Mouse (Mus musculus): ENCODE data around the gene Ccr1. TPM values are rescaled to one million over a fixed set of nuclear protein-coding genes. Genes with fewer than 3 reads are reported as not detected.

The Ccr1 gene
- polyA plus RNA-seq, 1 experiment from 2014 or later: 1.3 TPM

DNA sequence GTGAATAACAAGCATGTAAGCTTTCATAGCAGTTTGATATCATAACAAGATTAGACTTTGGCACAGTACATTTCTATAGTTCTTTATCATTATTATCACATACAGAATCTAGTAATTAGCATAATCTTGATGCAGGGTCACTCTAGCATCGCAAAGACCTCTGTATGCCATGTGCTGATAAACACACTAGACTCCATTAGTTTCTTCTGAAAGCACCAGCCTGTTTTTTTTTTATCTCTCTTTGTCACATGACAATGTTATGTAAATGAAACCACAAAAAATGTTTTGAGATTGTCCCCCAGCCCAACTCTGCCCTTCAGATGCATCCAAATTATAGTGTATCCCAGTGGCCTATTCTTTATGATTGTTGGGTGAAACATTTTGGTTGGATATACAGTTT, 20.7 kb downstream of the Ccr1 start:
- no peaks in the 10 kb centered on the region for H3K36me3 ChIP-seq
- H3K9ac ChIP-seq: no peak overlapping the region
- H3K4me2 ChIP-seq (replicated peaks): no peak overlapping the region
- H3K4me1 ChIP-seq: no peaks in the 10 kb centered on the region
- no peaks in the 10 kb centered on the region for H3K9me3 ChIP-seq
- no peak overlapping the region for H3K27ac ChIP-seq
- no peak overlapping the region for H3K4me3 ChIP-seq
- no peaks in the 10 kb centered on the region for H3K27me3 ChIP-seq (replicated peaks)
- WGBS: 84% methylated on average over 1 of the region's 1 CpGs
- no peak for ATAC-seq (ENCODE audit: low FRiP score, low read depth)

DNA sequence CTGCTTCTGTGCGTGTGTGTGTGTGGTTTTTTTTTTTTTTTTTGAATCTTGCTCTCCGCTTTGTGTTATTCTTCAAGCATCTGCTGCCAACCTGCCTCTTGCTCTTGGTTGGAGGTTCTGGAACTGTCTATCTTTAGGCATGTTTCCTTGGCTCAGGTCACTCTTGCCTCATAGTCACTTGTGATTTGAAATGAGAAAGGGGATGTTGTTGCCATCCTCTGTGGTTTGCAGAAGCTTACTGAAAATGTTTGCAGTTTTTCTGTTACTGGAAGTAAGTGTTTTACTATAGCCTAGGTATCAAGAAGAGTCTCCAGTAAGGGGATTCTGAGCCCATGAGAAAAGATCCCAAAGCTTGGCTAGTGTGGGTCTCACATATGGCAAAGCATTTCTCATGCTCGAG, 26.5 kb downstream of the Ccr1 start:
- ATAC-seq (ENCODE audit: low FRiP score, low read depth): no peak

DNA sequence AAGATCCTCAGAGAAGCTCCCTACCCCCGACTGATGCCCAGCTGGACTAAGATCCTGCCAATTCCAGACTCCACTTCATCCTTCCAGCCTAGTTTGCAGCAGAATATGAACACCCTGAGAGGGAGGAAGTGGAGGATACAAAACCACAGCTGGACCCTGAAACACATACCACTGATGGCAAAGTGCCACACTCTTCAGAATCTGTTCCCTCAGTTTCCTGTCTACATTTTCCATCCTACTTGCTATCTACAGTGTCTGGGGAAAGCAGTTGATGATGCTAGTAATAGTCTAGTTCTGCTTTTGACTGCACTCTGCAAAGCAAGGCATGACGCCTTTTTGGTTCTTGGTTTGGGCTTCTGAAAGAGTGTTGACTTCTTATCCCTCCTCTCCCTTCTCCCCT, 27.2 kb downstream of the Ccr1 start:
- Histone ChIP-seq H3K9me3 (no peaks in the 10 kb centered on the region), H3K4me2 (replicated peaks) (no peak overlapping the region), H3K27ac (no peak overlapping the region), H3K4me1 (no peaks in the 10 kb centered on the region), H3K4me3 (no peak overlapping the region), H3K36me3 (no peaks in the 10 kb centered on the region), H3K27me3 (replicated peaks) (no peaks in the 10 kb centered on the region), H3K9ac (no peak overlapping the region)
- WGBS: 91% methylated on average over 2 of the region's 2 CpGs
- no peak for ATAC-seq (ENCODE audit: low FRiP score, low read depth)

More for the DNA sequence above, 26.5 kb downstream of the Ccr1 start:
- no peak overlapping the region for H3K9ac ChIP-seq
- WGBS: 76% methylated on average over 3 of the region's 3 CpGs
- no peaks in the 10 kb centered on the region for H3K4me1 ChIP-seq
- H3K27ac ChIP-seq: no peak overlapping the region
- H3K27me3 ChIP-seq (replicated peaks): no peaks in the 10 kb centered on the region
- no peaks in the 10 kb centered on the region for H3K36me3 ChIP-seq
- H3K4me2 ChIP-seq (replicated peaks): no peak overlapping the region
- H3K4me3 ChIP-seq: no peak overlapping the region
- H3K9me3 ChIP-seq: no peaks in the 10 kb centered on the region

DNA sequence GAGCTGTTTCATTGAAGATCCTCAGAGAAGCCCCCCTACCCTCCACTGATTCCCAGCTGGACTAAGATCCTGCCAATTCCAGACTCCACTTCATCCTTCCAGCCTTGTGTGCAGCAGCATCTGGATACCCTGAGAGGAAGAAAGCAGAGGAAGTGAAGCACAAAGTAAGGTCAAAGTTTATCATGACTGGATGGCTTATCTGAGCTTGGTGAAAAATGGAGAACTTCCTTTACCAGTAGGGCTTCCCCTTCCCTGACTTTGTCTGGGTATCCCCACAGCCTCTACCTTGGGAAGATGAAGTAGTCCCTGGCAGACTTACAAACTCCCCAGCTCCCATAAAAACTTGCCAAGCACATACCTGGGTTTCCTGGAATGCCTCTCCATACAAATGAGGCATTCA, 27.9 kb downstream of the Ccr1 start:
- no peak overlapping the region for H3K27ac ChIP-seq
- H3K4me3 ChIP-seq: no peak overlapping the region
- no peaks in the 10 kb centered on the region for H3K36me3 ChIP-seq
- H3K9ac ChIP-seq: no peak overlapping the region
- no peak overlapping the region for H3K4me2 ChIP-seq (replicated peaks)
- H3K4me1 ChIP-seq: no peaks in the 10 kb centered on the region
- no peak for ATAC-seq (ENCODE audit: low FRiP score, low read depth)
- H3K27me3 ChIP-seq (replicated peaks): no peaks in the 10 kb centered on the region
- no peaks in the 10 kb centered on the region for H3K9me3 ChIP-seq

DNA sequence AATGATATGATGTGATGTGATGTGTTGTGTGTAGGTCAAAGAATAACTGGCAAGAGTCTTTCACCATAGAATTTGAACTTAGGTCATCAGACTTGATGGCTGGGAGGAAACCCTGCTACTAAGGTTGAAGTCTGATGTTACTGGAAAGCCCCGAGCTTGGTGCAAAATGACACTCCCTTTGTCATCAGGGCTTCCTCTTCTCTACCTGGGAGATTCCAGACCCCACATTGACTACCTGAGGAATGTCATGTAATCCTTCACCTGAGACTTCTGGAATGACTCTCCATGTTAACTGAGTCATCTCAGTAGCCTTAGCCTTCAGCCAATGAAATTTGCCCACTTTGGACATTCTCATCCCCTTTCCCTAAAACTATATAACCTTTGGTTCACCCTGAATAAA, 28.3 kb downstream of the Ccr1 start:
- Histone ChIP-seq H3K27me3 (replicated peaks) (no peaks in the 10 kb centered on the region), H3K27ac (no peak overlapping the region), H3K4me3 (no peak overlapping the region), H3K4me1 (no peaks in the 10 kb centered on the region), H3K9ac (no peak overlapping the region), H3K36me3 (no peaks in the 10 kb centered on the region), H3K9me3 (no peaks in the 10 kb centered on the region), H3K4me2 (replicated peaks) (no peak overlapping the region)
- ATAC-seq (ENCODE audit: low FRiP score, low read depth): no peak
- WGBS: 82% methylated on average over 1 of the region's 1 CpGs

DNA sequence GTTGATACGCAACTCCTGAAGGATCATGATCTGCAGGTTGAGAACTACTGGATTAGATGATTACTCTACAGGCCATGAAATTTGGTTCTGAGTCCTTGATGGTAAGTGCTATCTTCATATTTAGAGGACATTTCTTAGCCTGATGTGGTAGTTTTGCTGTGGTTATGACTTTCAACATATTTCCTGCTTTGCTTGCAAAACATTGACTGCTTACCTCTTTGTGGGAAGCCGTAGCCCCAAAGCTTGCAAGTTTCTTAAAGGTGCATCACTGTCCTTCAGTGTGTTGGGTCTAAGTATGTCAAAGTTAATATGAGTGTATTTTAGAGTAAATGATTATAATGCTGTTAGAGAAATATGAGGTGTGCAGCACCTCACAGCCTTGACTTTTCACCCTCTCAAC, 30.5 kb downstream of the Ccr1 start:
- Histone ChIP-seq H3K36me3 (no peaks in the 10 kb centered on the region), H3K4me2 (replicated peaks) (no peak overlapping the region), H3K27me3 (replicated peaks) (no peaks in the 10 kb centered on the region), H3K9ac (no peak overlapping the region), H3K9me3 (no peaks in the 10 kb centered on the region), H3K4me1 (no peaks in the 10 kb centered on the region), H3K4me3 (no peak overlapping the region), H3K27ac (no peak overlapping the region)
- no peak for ATAC-seq (ENCODE audit: low FRiP score, low read depth)
- 93% methylated on average over 2 of the region's 2 CpGs for WGBS

DNA sequence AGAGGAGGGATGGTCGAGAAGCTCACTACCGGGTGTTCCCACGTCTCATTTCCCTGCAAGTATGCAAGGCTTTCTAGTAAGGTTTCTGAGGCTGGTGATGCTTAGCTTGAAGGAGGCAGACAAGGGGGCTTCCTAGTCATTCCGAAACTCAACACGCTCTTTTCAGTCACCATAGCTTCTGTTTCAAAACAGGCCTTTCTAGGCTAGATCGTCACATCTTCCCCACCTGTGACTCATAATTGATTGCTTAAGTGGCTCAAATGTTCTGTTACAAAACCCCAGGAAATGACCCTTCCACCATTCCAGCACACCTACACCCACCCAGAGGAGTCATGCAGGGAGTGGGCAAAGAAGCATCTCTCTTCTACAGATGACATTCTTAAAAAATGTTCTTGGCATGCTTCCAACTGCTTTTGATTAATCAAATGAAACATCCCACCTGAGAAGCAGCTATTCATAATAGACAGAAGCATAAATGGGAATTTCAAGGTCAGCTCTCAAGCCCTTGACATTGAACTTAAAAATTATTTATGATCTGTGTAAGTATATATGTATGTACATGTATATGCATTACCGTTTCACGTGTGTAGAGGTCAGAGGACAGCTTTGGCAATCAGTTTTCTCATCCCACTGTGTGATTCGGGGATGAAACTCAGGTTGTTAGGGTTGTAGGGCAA, 31.8 kb downstream of the Ccr1 start:
- ATAC-seq (ENCODE audit: low FRiP score, low read depth): no peak
- 83% methylated on average over 9 of the region's 9 CpGs for WGBS
- no peaks in the 10 kb centered on the region for H3K36me3 ChIP-seq
- H3K9ac ChIP-seq: no peak overlapping the region
- H3K27ac ChIP-seq: no peak overlapping the region
- H3K9me3 ChIP-seq: no peaks in the 10 kb centered on the region
- no peak overlapping the region for H3K4me2 ChIP-seq (replicated peaks)
- H3K4me1 ChIP-seq: no peaks in the 10 kb centered on the region
- no peak overlapping the region for H3K4me3 ChIP-seq
- H3K27me3 ChIP-seq (replicated peaks): no peaks in the 10 kb centered on the region

DNA sequence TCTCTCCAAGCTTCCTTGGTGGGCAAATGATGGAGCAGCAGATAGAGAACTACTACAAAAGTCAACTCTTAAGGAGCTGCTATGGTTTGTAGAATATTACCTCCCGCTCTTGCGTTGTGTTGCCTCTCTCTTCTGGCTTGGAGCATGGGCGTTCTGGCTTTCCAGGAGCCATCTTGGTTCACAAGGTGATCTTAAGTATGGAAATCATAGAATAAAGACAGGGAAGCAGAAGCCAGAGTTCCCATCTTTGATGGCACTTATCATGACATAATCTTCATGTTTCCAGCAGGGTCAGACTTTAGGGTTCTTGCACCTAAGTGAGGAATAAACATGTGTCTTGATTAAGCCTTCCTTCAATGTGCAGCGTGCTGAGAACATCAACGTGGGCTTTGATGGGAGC, 32.7 kb downstream of the Ccr1 start:
- no peak overlapping the region for H3K4me2 ChIP-seq (replicated peaks)
- no peak for ATAC-seq (ENCODE audit: low FRiP score, low read depth)
- WGBS: 91% methylated on average over 5 of the region's 5 CpGs
- no peaks in the 10 kb centered on the region for H3K4me1 ChIP-seq
- H3K27ac ChIP-seq: no peak overlapping the region
- no peak overlapping the region for H3K4me3 ChIP-seq
- H3K9ac ChIP-seq: no peak overlapping the region
- no peaks in the 10 kb centered on the region for H3K36me3 ChIP-seq
- H3K27me3 ChIP-seq (replicated peaks): no peaks in the 10 kb centered on the region
- no peaks in the 10 kb centered on the region for H3K9me3 ChIP-seq

DNA sequence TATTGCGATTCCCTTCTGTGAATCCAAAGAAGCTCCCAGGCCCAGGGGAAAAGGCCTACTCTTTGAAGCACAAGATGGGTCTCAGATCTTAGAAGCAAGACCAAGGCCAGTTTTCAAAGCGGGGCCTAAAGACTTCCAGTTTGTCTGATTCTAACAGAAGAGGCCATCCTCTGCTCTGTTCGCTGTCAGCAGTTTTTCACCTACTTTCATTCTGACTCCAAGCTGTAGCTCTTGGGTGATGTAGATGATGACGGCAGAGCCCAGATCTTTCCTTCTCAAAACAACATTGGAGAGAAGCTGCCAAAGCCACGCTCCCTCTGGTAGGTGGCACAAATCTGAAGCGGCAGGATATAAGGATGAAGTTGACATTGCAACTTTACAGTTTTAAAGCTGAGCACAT, 33.1 kb downstream of the Ccr1 start:
- Histone ChIP-seq H3K27ac (no peak overlapping the region), H3K4me3 (no peak overlapping the region), H3K9ac (no peak overlapping the region), H3K4me1 (no peaks in the 10 kb centered on the region), H3K4me2 (replicated peaks) (no peak overlapping the region), H3K36me3 (no peaks in the 10 kb centered on the region), H3K9me3 (no peaks in the 10 kb centered on the region), H3K27me3 (replicated peaks) (no peaks in the 10 kb centered on the region)
- WGBS: 94% methylated on average over 6 of the region's 6 CpGs
- no peak for ATAC-seq (ENCODE audit: low FRiP score, low read depth)

DNA sequence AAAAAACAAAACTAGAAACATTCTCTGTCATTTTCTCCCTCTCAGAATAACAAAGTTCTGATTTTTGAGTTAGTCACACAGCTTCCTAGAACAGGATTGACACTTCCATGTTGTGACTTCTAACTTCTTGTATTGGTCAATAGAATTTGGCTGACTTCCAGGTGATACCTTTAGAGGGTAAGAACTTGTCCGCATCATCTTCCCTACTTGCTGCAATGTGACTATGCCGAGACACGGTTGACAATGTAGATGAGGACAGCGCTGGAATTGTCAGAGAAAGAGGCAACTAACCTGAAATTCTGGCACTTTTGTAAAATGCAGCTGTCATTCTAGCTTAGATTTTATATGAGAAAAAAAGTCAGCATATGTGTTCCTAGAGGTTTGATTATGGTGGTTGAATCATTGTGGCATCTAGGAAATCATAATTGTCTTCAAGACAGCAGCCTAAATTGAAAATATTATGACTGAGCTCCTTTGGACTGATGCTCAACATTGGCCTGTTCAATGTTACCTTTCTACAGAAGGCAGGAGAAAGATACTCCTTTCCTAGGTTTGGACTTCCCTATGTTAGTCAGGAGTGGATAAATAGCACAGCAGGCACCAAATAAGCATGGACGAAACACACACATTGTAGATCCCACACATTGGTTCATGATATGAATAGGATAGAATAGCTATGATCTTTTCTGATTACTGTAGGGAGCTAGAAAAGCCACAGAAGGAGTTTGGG, 34.6 kb downstream of the Ccr1 start:
- no peak overlapping the region for H3K9ac ChIP-seq
- H3K4me2 ChIP-seq (replicated peaks): no peak overlapping the region
- no peak overlapping the region for H3K4me3 ChIP-seq
- H3K4me1 ChIP-seq: no peaks in the 10 kb centered on the region
- no peaks in the 10 kb centered on the region for H3K9me3 ChIP-seq
- ATAC-seq (ENCODE audit: low FRiP score, low read depth): no peak
- no peak overlapping the region for H3K27ac ChIP-seq
- 93% methylated on average over 5 of the region's 5 CpGs for WGBS
- no peaks in the 10 kb centered on the region for H3K27me3 ChIP-seq (replicated peaks)
- no peaks in the 10 kb centered on the region for H3K36me3 ChIP-seq

DNA sequence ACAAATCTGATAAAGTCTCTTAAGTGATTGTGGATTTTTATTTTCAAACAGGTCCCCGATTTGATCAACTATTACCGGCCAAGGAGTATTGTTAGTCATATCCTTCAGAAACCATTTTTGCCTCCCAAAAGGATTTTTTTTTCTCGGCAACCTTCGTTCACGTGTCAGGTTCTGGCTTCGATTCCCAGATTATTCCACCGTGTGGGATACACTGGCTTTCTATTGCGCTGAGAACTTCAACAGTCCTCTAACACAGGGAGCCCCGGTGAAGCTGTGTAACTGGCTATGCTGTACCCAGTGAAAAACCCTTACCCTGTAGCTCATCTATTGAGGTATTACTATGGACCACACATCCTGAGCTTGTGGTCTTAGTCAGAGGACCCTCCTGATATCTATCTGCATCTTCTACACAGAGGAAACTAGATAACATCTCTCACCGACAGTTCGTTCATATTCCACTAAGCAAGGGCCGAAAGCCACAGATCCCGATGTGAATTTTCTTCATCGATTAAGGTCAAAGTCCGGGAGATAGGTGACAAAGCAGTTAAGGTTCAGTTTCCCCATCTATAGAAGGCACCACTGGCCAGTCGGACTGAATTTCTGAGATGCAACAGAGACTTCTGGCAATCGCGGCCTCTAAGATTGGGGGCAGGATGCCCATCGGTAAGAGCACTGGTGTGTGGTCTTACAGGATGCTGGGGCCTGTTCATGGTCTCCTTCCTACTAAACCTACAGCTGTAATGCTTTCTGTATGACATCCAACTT, 35.4 kb downstream of the Ccr1 start:
- Histone ChIP-seq H3K4me3 (no peak overlapping the region), H3K36me3 (no peaks in the 10 kb centered on the region), H3K27ac (no peak overlapping the region), H3K9ac (no peak overlapping the region), H3K9me3 (no peaks in the 10 kb centered on the region), H3K4me1 (peaks cover 4% of the 10 kb centered on the region; the same call in 1 of the 2 replicates), H3K27me3 (replicated peaks) (no peaks in the 10 kb centered on the region), H3K4me2 (replicated peaks) (no peak overlapping the region)
- WGBS: 94% methylated on average over 19 of the region's 19 CpGs
- ATAC-seq (ENCODE audit: low FRiP score, low read depth): no peak

DNA sequence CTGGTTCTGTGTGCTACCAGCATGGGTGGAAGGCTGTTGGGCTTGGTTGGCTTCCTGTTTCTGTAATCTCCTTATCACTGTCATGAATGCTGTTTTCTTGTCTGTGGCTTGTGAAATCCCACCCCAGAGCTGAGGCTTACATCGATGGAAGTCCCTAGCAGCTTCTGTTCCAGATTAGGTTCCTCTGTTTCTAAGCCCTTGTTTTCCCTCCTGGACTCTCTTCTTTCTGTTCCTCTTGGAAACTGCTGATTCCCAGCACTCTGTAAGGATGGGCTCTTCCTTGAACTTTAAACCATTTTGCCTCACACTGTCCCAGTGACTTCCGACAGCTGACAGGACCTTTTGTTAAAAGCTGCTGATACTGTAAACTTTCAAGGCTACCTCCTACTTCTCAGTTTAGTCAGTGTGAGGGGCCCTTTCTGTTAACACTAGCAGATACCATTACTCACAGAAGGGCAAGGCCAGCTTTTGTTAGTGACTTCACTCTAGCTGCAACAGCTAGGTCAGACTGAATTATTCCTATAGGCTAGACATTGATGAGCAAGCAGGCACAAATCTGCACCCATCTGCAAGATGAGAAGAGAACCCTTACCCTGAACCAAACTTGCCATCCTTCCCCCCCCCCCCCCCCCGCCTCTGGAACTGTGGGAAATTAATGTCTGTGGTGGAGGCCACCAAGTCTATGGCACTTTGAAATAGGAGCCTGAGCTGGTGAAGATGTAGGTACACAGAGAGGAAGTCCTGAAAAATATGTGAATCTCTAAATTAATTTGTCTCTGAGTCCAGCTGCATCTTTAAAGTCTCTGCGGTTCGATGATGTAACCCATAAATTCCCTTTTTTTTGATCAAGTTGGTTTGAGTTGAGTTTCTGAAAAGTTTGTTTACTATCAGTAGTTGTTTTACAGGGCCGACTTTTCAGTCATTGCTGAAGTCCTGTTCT, 36.5 kb downstream of the Ccr1 start:
- Histone ChIP-seq H3K9ac (no peak overlapping the region), H3K36me3 (no peaks in the 10 kb centered on the region), H3K4me1 (peaks cover 4% of the 10 kb centered on the region; the same call in 1 of the 2 replicates), H3K27ac (no peak overlapping the region), H3K4me3 (no peak overlapping the region), H3K4me2 (replicated peaks) (no peak overlapping the region), H3K9me3 (no peaks in the 10 kb centered on the region), H3K27me3 (replicated peaks) (no peaks in the 10 kb centered on the region)
- WGBS: 79% methylated on average over 6 of the region's 6 CpGs
- ATAC-seq (ENCODE audit: low FRiP score, low read depth): no peak
